Mouse (Mus musculus): ENCODE results near the gene Baz2b.
A peak's percentile ranks its signal among the peaks of the same experiment; 100 is the strongest.

The Baz2b gene

GRCm38 (mm10) chr2:60011526-60011925, 198.1 kb downstream of the Baz2b start:
- no peak for DNase-seq (ENCODE audit: low read depth, low spot score)

GRCm38 (mm10) chr2:60003665-60004045, 206.0 kb downstream of the Baz2b start:
- no peak for DNase-seq (ENCODE audit: low read depth, low spot score)

- DNase-seq (ENCODE audit: low read depth, low spot score) = no peak
Observed at GRCm38 (mm10) chr2:60003038-60003664, 206.5 kb downstream of the Baz2b start.

GRCm38 (mm10) chr2:60000268-60000667, 209.4 kb downstream of the Baz2b start:
- DNase-seq (ENCODE audit: low read depth, low spot score) = peak; percentile 53

GRCm38 (mm10) chr2:59997479-59998228, 212.0 kb downstream of the Baz2b start:
- DNase-seq (ENCODE audit: low read depth, low spot score) = peak; percentile 25

- DNase-seq (ENCODE audit: low read depth, low spot score) = no peak
Observed at GRCm38 (mm10) chr2:59996911-59997310, 212.7 kb downstream of the Baz2b start.

GRCm38 (mm10) chr2:59993190-59993535, 216.5 kb downstream of the Baz2b start:
- no peak for DNase-seq (ENCODE audit: low read depth, low spot score)

GRCm38 (mm10) chr2:59992488-59993189, 217.0 kb downstream of the Baz2b start:
- no peak for DNase-seq (ENCODE audit: low read depth, low spot score)

- no peak for DNase-seq (ENCODE audit: low read depth, low spot score)
Observed at GRCm38 (mm10) chr2:59991775-59992174, 217.9 kb downstream of the Baz2b start.

- DNase-seq (ENCODE audit: low read depth, low spot score) = no peak
Observed at GRCm38 (mm10) chr2:59987521-59987920, 222.1 kb downstream of the Baz2b start.

- DNase-seq (ENCODE audit: low read depth, low spot score) = no peak
Observed at GRCm38 (mm10) chr2:59979488-59980220, 230.0 kb downstream of the Baz2b start.

GRCm38 (mm10) chr2:59976680-59977079, 233.0 kb downstream of the Baz2b start:
- DNase-seq (ENCODE audit: low read depth, low spot score) = no peak

- DNase-seq (ENCODE audit: low read depth, low spot score) = no peak
Observed at GRCm38 (mm10) chr2:59975772-59976171, 233.9 kb downstream of the Baz2b start.

- DNase-seq (ENCODE audit: low read depth, low spot score) = no peak
Observed at GRCm38 (mm10) chr2:59973962-59974361, 235.7 kb downstream of the Baz2b start.

- no peak for DNase-seq (ENCODE audit: low read depth, low spot score)
Observed at GRCm38 (mm10) chr2:59973104-59973641, 236.5 kb downstream of the Baz2b start.

- DNase-seq (ENCODE audit: low read depth, low spot score) = no peak
Observed at GRCm38 (mm10) chr2:59970511-59970910, 239.1 kb downstream of the Baz2b start.

GRCm38 (mm10) chr2:59969099-59969498, 240.5 kb downstream of the Baz2b start:
- DNase-seq (ENCODE audit: low read depth, low spot score) = peak; percentile 30

GRCm38 (mm10) chr2:59968593-59968992, 241.0 kb downstream of the Baz2b start:
- DNase-seq (ENCODE audit: low read depth, low spot score) = no peak

- no peak for DNase-seq (ENCODE audit: low read depth, low spot score)
Observed at GRCm38 (mm10) chr2:59966454-59966853, 243.2 kb downstream of the Baz2b start.

GRCm38 (mm10) chr2:59963011-59963410, 246.6 kb downstream of the Baz2b start:
- no peak for DNase-seq (ENCODE audit: low read depth, low spot score)

- DNase-seq (ENCODE audit: low read depth, low spot score) = no peak
Observed at GRCm38 (mm10) chr2:59962579-59962978, 247.1 kb downstream of the Baz2b start.

GRCm38 (mm10) chr2:59960495-59960772, 249.2 kb downstream of the Baz2b start:
- no peak for DNase-seq (ENCODE audit: low read depth, low spot score)

Data from CD4-positive, CD25-positive, alpha-beta regulatory T cell, adult 2 months (primary cell).